Mouse (Mus musculus) midbrain, embryonic 14.5 days (tissue): ENCODE measurements around the gene Lclat1. TPM values are rescaled to one million over a fixed set of nuclear protein-coding genes. Genes with fewer than 3 reads are reported as not detected.

Experiments
- ATAC-seq: fragments of 200-750 bp; cut with Nextera tagmentation; 2 replicates; pipeline ENCODE4 v1.8.0; 2017; ENCODE audit warnings: moderate number of reproducible peaks, moderate library complexity; ENCODE audit not compliant: low FRiP score, low TSS enrichment
- DNase-seq: peaks from one replicate; pipeline ENCODE4 v3.0.0-alpha.2; 2015
- H3K27ac ChIP-seq: fragments of 300-500 bp; sonication (generic); replicated peaks from 2 replicates; pipeline ENCODE4 v1.5.1; 2014; ENCODE audit warnings: mild to moderate bottlenecking, low read depth, low read length, moderate library complexity
- H3K27me3 ChIP-seq: fragments of 300-500 bp; sonication (generic); 2 replicates; pipeline ENCODE4 v1.6.1; 2014; ENCODE audit warnings: low read length, control low read depth, mixed read lengths; ENCODE audit not compliant: control insufficient read depth, insufficient read depth
- H3K36me3 ChIP-seq: fragments of 300-500 bp; sonication (generic); 2 replicates; pipeline ENCODE4 v1.6.1; 2014; ENCODE audit warnings: low read length, control low read depth; ENCODE audit not compliant: control insufficient read depth, insufficient read depth
- H3K4me1 ChIP-seq: fragments of 300-500 bp; sonication (generic); 2 replicates; pipeline ENCODE4 v1.6.1; 2014; ENCODE audit warnings: mild to moderate bottlenecking, antibody characterized with exemption, low read length, control low read depth; ENCODE audit not compliant: control insufficient read depth, insufficient read depth
- H3K4me2 ChIP-seq: fragments of 300-500 bp; sonication (generic); 2 replicates; pipeline ENCODE4 v1.6.1; 2014; ENCODE audit warnings: mild to moderate bottlenecking, low read length, moderate library complexity
- H3K4me3 ChIP-seq: fragments of 300-500 bp; sonication (generic); replicated peaks from 2 replicates; pipeline ENCODE4 v1.5.1; 2014; ENCODE audit warnings: low read depth, low read length
- H3K9ac ChIP-seq: fragments of 300-500 bp; sonication (generic); replicated peaks from 2 replicates; pipeline ENCODE4 v1.6.1; 2014; ENCODE audit warnings: mild to moderate bottlenecking, low read length, moderate library complexity
- H3K9me3 ChIP-seq: fragments of 300-500 bp; sonication (generic); 2 replicates; pipeline ENCODE4 v1.6.1; 2016; ENCODE audit warnings: low read length, control low read depth, mixed read lengths; ENCODE audit not compliant: control insufficient read depth
- WGBS: fragments of 180-500 bp; shearing (Covaris S2); extraction: QIAGEN DNeasy Blood & Tissue Kit; methylation state at CpG from one replicate; pipeline ENCODE4 v1.1.7; 2014; 5-methylcytosine and 5-hydroxymethylcytosine counted together
- polyA plus RNA-seq: library from polyadenylated mRNA; unstranded; fragments of >200 nt; fragmentation: Nextera tagmentation; extraction: Ambion mirVana; gene quantifications from 2 replicates; pipeline ENCODE4 v1.2.1, GENCODE M21; 2014

Lclat1 gene
- polyA plus RNA-seq, 1 experiment from 2014 or later: 16.9 TPM

GRCm38 (mm10) chr17:73118702-73119101, 10.9 kb downstream of the Lclat1 start:
- no peak overlapping the region for H3K9ac ChIP-seq
- no peaks in the 10 kb centered on the region for H3K27me3 ChIP-seq
- H3K4me2 ChIP-seq: no peak overlapping the region
- H3K9me3 ChIP-seq: no peaks in the 10 kb centered on the region
- 84% methylated on average over 4 of the region's 4 CpGs for WGBS
- no peak for ATAC-seq
- H3K4me1 ChIP-seq: no peaks in the 10 kb centered on the region
- H3K4me3 ChIP-seq: no peak overlapping the region
- H3K36me3 ChIP-seq: no peaks in the 10 kb centered on the region
- no peak for DNase-seq
- no peak overlapping the region for H3K27ac ChIP-seq

- H3K9me3 ChIP-seq: no peaks in the 10 kb centered on the region
- ATAC-seq: no peak
These were observed 11.4 kb downstream of the Lclat1 start for GRCm38 (mm10) chr17:73119150-73119549.

GRCm38 (mm10) chr17:73120545-73120944, 12.8 kb downstream of the Lclat1 start:
- Histone ChIP-seq H3K4me1 (no peaks in the 10 kb centered on the region), H3K9ac (no peak overlapping the region), H3K36me3 (no peaks in the 10 kb centered on the region), H3K4me3 (no peak overlapping the region), H3K27ac (no peak overlapping the region), H3K4me2 (no peak overlapping the region), H3K9me3 (no peaks in the 10 kb centered on the region), H3K27me3 (no peaks in the 10 kb centered on the region)
- 89% methylated on average over 5 of the region's 5 CpGs for WGBS
- no peak for ATAC-seq
- no peak for DNase-seq

More at GRCm38 (mm10) chr17:73119150-73119549, 11.4 kb downstream of the Lclat1 start:
- Histone ChIP-seq H3K4me1 (no peaks in the 10 kb centered on the region), H3K9ac (no peak overlapping the region), H3K27ac (no peak overlapping the region), H3K27me3 (no peaks in the 10 kb centered on the region), H3K4me3 (no peak overlapping the region), H3K4me2 (no peak overlapping the region), H3K36me3 (no peaks in the 10 kb centered on the region)
- no peak for DNase-seq
- WGBS: 90% methylated on average over 6 of the region's 6 CpGs

GRCm38 (mm10) chr17:73121726-73122125, 13.9 kb downstream of the Lclat1 start:
- DNase-seq (no peak), ATAC-seq (no peak)
- Histone ChIP-seq H3K27me3 (no peaks in the 10 kb centered on the region), H3K9ac (no peak overlapping the region), H3K4me2 (no peak overlapping the region), H3K9me3 (no peaks in the 10 kb centered on the region), H3K36me3 (no peaks in the 10 kb centered on the region), H3K4me3 (no peak overlapping the region), H3K27ac (no peak overlapping the region), H3K4me1 (no peaks in the 10 kb centered on the region)
- 95% methylated on average over 2 of the region's 2 CpGs for WGBS

GRCm38 (mm10) chr17:73126349-73126748, 18.6 kb downstream of the Lclat1 start:
- Histone ChIP-seq H3K27ac (no peak overlapping the region), H3K4me3 (no peak overlapping the region)

GRCm38 (mm10) chr17:73126903-73127302, 19.1 kb downstream of the Lclat1 start:
- H3K36me3 ChIP-seq: no peaks in the 10 kb centered on the region
- no peak overlapping the region for H3K4me3 ChIP-seq
- H3K27ac ChIP-seq: no peak overlapping the region
- H3K9ac ChIP-seq: no peak overlapping the region
- no peaks in the 10 kb centered on the region for H3K4me1 ChIP-seq
- no peaks in the 10 kb centered on the region for H3K9me3 ChIP-seq
- DNase-seq (no peak), ATAC-seq (no peak)
- no peaks in the 10 kb centered on the region for H3K27me3 ChIP-seq
- no peak overlapping the region for H3K4me2 ChIP-seq

More at GRCm38 (mm10) chr17:73126349-73126748, 18.6 kb downstream of the Lclat1 start:
- 87% methylated on average over 2 of the region's 2 CpGs for WGBS
- no peak for ATAC-seq
- no peaks in the 10 kb centered on the region for H3K4me1 ChIP-seq
- no peak overlapping the region for H3K4me2 ChIP-seq
- no peaks in the 10 kb centered on the region for H3K27me3 ChIP-seq
- H3K36me3 ChIP-seq: no peaks in the 10 kb centered on the region
- H3K9me3 ChIP-seq: no peaks in the 10 kb centered on the region
- H3K9ac ChIP-seq: no peak overlapping the region
- DNase-seq: no peak

GRCm38 (mm10) chr17:73136562-73137484, 29.0 kb downstream of the Lclat1 start:
- Histone ChIP-seq H3K27me3 (no peaks in the 10 kb centered on the region), H3K27ac (no peak overlapping the region), H3K4me3 (no peak overlapping the region), H3K36me3 (no peaks in the 10 kb centered on the region), H3K4me1 (no peaks in the 10 kb centered on the region), H3K4me2 (no peak overlapping the region), H3K9ac (no peak overlapping the region), H3K9me3 (no peaks in the 10 kb centered on the region)
- no peak for ATAC-seq
- WGBS: 96% methylated on average over 5 of the region's 5 CpGs
- no peak for DNase-seq

GRCm38 (mm10) chr17:73138217-73138616, 30.4 kb downstream of the Lclat1 start:
- no peak overlapping the region for H3K4me2 ChIP-seq
- DNase-seq (no peak), ATAC-seq (no peak)
- 97% methylated on average over 3 of the region's 3 CpGs for WGBS
- H3K27me3 ChIP-seq: no peaks in the 10 kb centered on the region
- H3K9ac ChIP-seq: no peak overlapping the region
- H3K4me1 ChIP-seq: no peaks in the 10 kb centered on the region
- H3K27ac ChIP-seq: no peak overlapping the region
- no peaks in the 10 kb centered on the region for H3K36me3 ChIP-seq
- H3K9me3 ChIP-seq: no peaks in the 10 kb centered on the region
- no peak overlapping the region for H3K4me3 ChIP-seq

GRCm38 (mm10) chr17:73142029-73142428, 34.2 kb downstream of the Lclat1 start:
- Histone ChIP-seq H3K4me2 (no peak overlapping the region), H3K27ac (no peak overlapping the region), H3K27me3 (no peaks in the 10 kb centered on the region), H3K4me1 (no peaks in the 10 kb centered on the region), H3K9me3 (no peaks in the 10 kb centered on the region), H3K9ac (no peak overlapping the region), H3K4me3 (no peak overlapping the region), H3K36me3 (no peaks in the 10 kb centered on the region)
- 97% methylated on average over 4 of the region's 4 CpGs for WGBS
- no peak for ATAC-seq
- DNase-seq: no peak
